Mouse (Mus musculus) embryonic facial prominence, embryonic 15.5 days (tissue): ENCODE measurements around the gene Uqcrc1. TPM values are rescaled to one million over a fixed set of nuclear protein-coding genes. Genes with fewer than 3 reads are reported as not detected.

ENCODE experiments used
- ATAC-seq: fragments of 200-750 bp; cut with Nextera tagmentation; 2 replicates; pipeline ENCODE4 v1.8.0; 2017; ENCODE audit warnings: low read depth, moderate TSS enrichment; ENCODE audit not compliant: insufficient number of reproducible peaks, low FRiP score, low TSS enrichment
- H3K27ac ChIP-seq: fragments of 300-500 bp; sonication (generic); replicated peaks from 2 replicates; pipeline ENCODE4 v1.5.1; 2015; ENCODE audit warnings: mild to moderate bottlenecking, inconsistent platforms
- H3K27me3 ChIP-seq: fragments of 300-500 bp; sonication (generic); 2 replicates; pipeline ENCODE4 v1.6.1; 2015; ENCODE audit warnings: inconsistent platforms
- H3K36me3 ChIP-seq: fragments of 300-500 bp; sonication (generic); 2 replicates; pipeline ENCODE4 v1.6.1; 2015; ENCODE audit warnings: mild to moderate bottlenecking, inconsistent platforms
- H3K4me1 ChIP-seq: fragments of 300-500 bp; sonication (generic); 2 replicates; pipeline ENCODE4 v1.6.1; 2015; ENCODE audit warnings: inconsistent platforms
- H3K4me2 ChIP-seq: fragments of 300-500 bp; sonication (generic); replicated peaks from 2 replicates; pipeline ENCODE4 v1.6.1; 2015; ENCODE audit warnings: mild to moderate bottlenecking, inconsistent platforms
- H3K4me3 ChIP-seq: fragments of 300-500 bp; sonication (generic); replicated peaks from 2 replicates; pipeline ENCODE4 v1.5.1; 2015; ENCODE audit warnings: mild to moderate bottlenecking, inconsistent platforms
- H3K9ac ChIP-seq: fragments of 300-500 bp; sonication (generic); 2 replicates; pipeline ENCODE4 v1.6.1; 2015; ENCODE audit warnings: inconsistent platforms
- H3K9me3 ChIP-seq: fragments of 300-500 bp; sonication (generic); replicated peaks from 2 replicates; pipeline ENCODE4 v1.6.1; 2016; ENCODE audit warnings: inconsistent platforms
- WGBS: fragments of 180-500 bp; shearing (Covaris S2); methylation state at CpG from one replicate; pipeline ENCODE4 v1.1.7; 2015; 5-methylcytosine and 5-hydroxymethylcytosine counted together
- polyA plus RNA-seq: library from polyadenylated mRNA; unstranded; fragments of >200 nt; fragmentation: Nextera tagmentation; extraction: Ambion mirVana; gene quantifications from 2 replicates; pipeline ENCODE4 v1.2.1, GENCODE M21; 2015

Gene Uqcrc1
- polyA plus RNA-seq = 470 and 480 TPM in 2 replicates

- WGBS = 1% methylated on average over 58 of the region's 58 CpGs
- peak within 1 kb of the TSS; percentile 73 for H3K27ac ChIP-seq
- peak within 1 kb of the TSS; percentile 94 for H3K4me3 ChIP-seq
- H3K36me3 ChIP-seq = peaks cover 34% of the 10 kb centered on the region
- peak within 1 kb of the TSS; percentile 93 for H3K9ac ChIP-seq
- no peaks in the 10 kb centered on the region for H3K27me3 ChIP-seq
- peaks cover 4% of the 10 kb centered on the region for H3K4me1 ChIP-seq
- peak; percentile 87 for ATAC-seq
- H3K9me3 ChIP-seq = no peaks in the 10 kb centered on the region
- peak within 1 kb of the TSS; percentile 70 for H3K4me2 ChIP-seq
Measured at GRCm38 (mm10) chr9:108936418-108937364, at the start of gene Uqcrc1. Uqcrc1 (plus strand) TSS chr9:108936633.

GRCm38 (mm10) chr9:108912308-108912707 lies 24.1 kb upstream of the Uqcrc1 start:
- Histone ChIP-seq H3K4me1 (no peaks in the 10 kb centered on the region), H3K27me3 (no peaks in the 10 kb centered on the region), H3K9ac (no peak overlapping the region), H3K4me3 (no peak overlapping the region), H3K36me3 (no peaks in the 10 kb centered on the region), H3K4me2 (no peak overlapping the region), H3K27ac (no peak overlapping the region), H3K9me3 (no peaks in the 10 kb centered on the region)
- no peak for ATAC-seq
- WGBS = 38% methylated on average over 6 of the region's 6 CpGs

- Histone ChIP-seq H3K4me3 (no peak overlapping the region), H3K9ac (no peak overlapping the region), H3K36me3 (no peaks in the 10 kb centered on the region), H3K4me2 (no peak overlapping the region), H3K27me3 (no peaks in the 10 kb centered on the region), H3K9me3 (no peaks in the 10 kb centered on the region), H3K27ac (no peak overlapping the region), H3K4me1 (no peaks in the 10 kb centered on the region)
- ATAC-seq = no peak
- WGBS = 81% methylated on average over 7 of the region's 7 CpGs
Measured at GRCm38 (mm10) chr9:108913161-108913560, 23.3 kb upstream of the Uqcrc1 start.

- no peak for ATAC-seq
- Histone ChIP-seq H3K9ac (no peak overlapping the region), H3K36me3 (no peaks in the 10 kb centered on the region), H3K27me3 (no peaks in the 10 kb centered on the region), H3K9me3 (no peaks in the 10 kb centered on the region), H3K4me1 (no peaks in the 10 kb centered on the region), H3K4me3 (no peak overlapping the region), H3K4me2 (no peak overlapping the region), H3K27ac (no peak overlapping the region)
- WGBS = 69% methylated on average over 10 of the region's 10 CpGs
Measured at GRCm38 (mm10) chr9:108913621-108914020, 22.8 kb upstream of the Uqcrc1 start.

- no peak within 1 kb of the TSS for H3K9ac ChIP-seq
- no peaks in the 10 kb centered on the region for H3K27me3 ChIP-seq
- WGBS = 79% methylated on average over 6 of the region's 6 CpGs
- no peak for ATAC-seq
- H3K36me3 ChIP-seq = no peaks in the 10 kb centered on the region
- no peaks in the 10 kb centered on the region for H3K4me1 ChIP-seq
- no peak within 1 kb of the TSS for H3K4me2 ChIP-seq
- H3K9me3 ChIP-seq = no peaks in the 10 kb centered on the region
- no peak within 1 kb of the TSS for H3K4me3 ChIP-seq
- no peak within 1 kb of the TSS for H3K27ac ChIP-seq
Measured at GRCm38 (mm10) chr9:108914491-108914890, 21.9 kb upstream of the Uqcrc1 start, which contains the start of gene Tmem89. Tmem89 (plus strand) TSS chr9:108914619.

GRCm38 (mm10) chr9:108925897-108926296 lies 10.5 kb upstream of the Uqcrc1 start:
- 67% methylated on average over 8 of the region's 8 CpGs for WGBS
- Histone ChIP-seq H3K4me2 (no peak overlapping the region), H3K36me3 (no peaks in the 10 kb centered on the region), H3K9ac (no peak overlapping the region), H3K27me3 (no peaks in the 10 kb centered on the region), H3K4me3 (no peak overlapping the region), H3K27ac (no peak overlapping the region), H3K9me3 (no peaks in the 10 kb centered on the region), H3K4me1 (no peaks in the 10 kb centered on the region)
- no peak for ATAC-seq

GRCm38 (mm10) chr9:108928424-108928823 lies 8.0 kb upstream of the Uqcrc1 start:
- H3K4me1 ChIP-seq = no peaks in the 10 kb centered on the region
- H3K9ac ChIP-seq = no peak overlapping the region
- H3K4me3 ChIP-seq = no peak overlapping the region
- no peak for ATAC-seq
- H3K36me3 ChIP-seq = no peaks in the 10 kb centered on the region
- no peak overlapping the region for H3K4me2 ChIP-seq
- no peak overlapping the region for H3K27ac ChIP-seq
- H3K9me3 ChIP-seq = no peaks in the 10 kb centered on the region
- 78% methylated on average over 3 of the region's 3 CpGs for WGBS
- H3K27me3 ChIP-seq = no peaks in the 10 kb centered on the region

- Histone ChIP-seq H3K4me3 (peak overlapping the region; percentile 94; the same call in 1 of the 2 replicates), H3K9me3 (no peaks in the 10 kb centered on the region), H3K9ac (no peak overlapping the region), H3K36me3 (peaks cover 27% of the 10 kb centered on the region), H3K27me3 (no peaks in the 10 kb centered on the region), H3K4me2 (0 out of 2 replicates have a peak overlapping the region, but pooled peaks have one; percentile 22), H3K27ac (no peak overlapping the region), H3K4me1 (peaks cover 4% of the 10 kb centered on the region)
- no peak for ATAC-seq
- 11% methylated on average over 3 of the region's 3 CpGs for WGBS
Measured at GRCm38 (mm10) chr9:108935991-108936390, 442 bp upstream of the Uqcrc1 start.

GRCm38 (mm10) chr9:108945111-108945510 lies 8.7 kb downstream of the Uqcrc1 start:
- H3K27ac ChIP-seq = peak overlapping the region; percentile 51; the same call in 1 of the 2 replicates
- H3K4me3 ChIP-seq = no peak overlapping the region
- H3K36me3 ChIP-seq = peaks cover 90% of the 10 kb centered on the region
- H3K4me2 ChIP-seq = no peak overlapping the region
- no peak overlapping the region for H3K9ac ChIP-seq
- 58% methylated on average over 9 of the region's 9 CpGs for WGBS
- H3K27me3 ChIP-seq = no peaks in the 10 kb centered on the region
- no peak for ATAC-seq
- peaks cover 34% of the 10 kb centered on the region for H3K4me1 ChIP-seq
- no peaks in the 10 kb centered on the region for H3K9me3 ChIP-seq

- Histone ChIP-seq H3K36me3 (peaks cover 90% of the 10 kb centered on the region), H3K27me3 (no peaks in the 10 kb centered on the region), H3K4me2 (no peak overlapping the region), H3K4me3 (no peak overlapping the region), H3K27ac (peak overlapping the region; percentile 51; the same call in 1 of the 2 replicates), H3K9me3 (no peaks in the 10 kb centered on the region), H3K4me1 (peaks cover 37% of the 10 kb centered on the region), H3K9ac (no peak overlapping the region)
- 76% methylated on average over 5 of the region's 5 CpGs for WGBS
- ATAC-seq = no peak
Measured at GRCm38 (mm10) chr9:108945608-108946007, 9.2 kb downstream of the Uqcrc1 start.

- no peak overlapping the region for H3K9ac ChIP-seq
- WGBS = 19% methylated on average over 13 of the region's 13 CpGs
- H3K4me3 ChIP-seq = no peak overlapping the region
Measured at GRCm38 (mm10) chr9:108949231-108949966, 13.0 kb downstream of the Uqcrc1 start.

More at GRCm38 (mm10) chr9:108949231-108949966, 13.0 kb downstream of the Uqcrc1 start:
- Histone ChIP-seq H3K36me3 (peaks cover 64% of the 10 kb centered on the region), H3K27me3 (no peaks in the 10 kb centered on the region), H3K27ac (peak overlapping the region; percentile 93), H3K9me3 (no peaks in the 10 kb centered on the region), H3K4me1 (peaks cover 67% of the 10 kb centered on the region), H3K4me2 (peak overlapping the region; percentile 29)
- ATAC-seq = peak; percentile 80
